Mouse (Mus musculus): ENCODE data around the gene Ldhc.
"Not testable (repeated sequence)": the region's sequence is repeated elsewhere in the genome, so short reads cannot be mapped to it uniquely, and the experiment has no call there.

Ldhc gene

DNA sequence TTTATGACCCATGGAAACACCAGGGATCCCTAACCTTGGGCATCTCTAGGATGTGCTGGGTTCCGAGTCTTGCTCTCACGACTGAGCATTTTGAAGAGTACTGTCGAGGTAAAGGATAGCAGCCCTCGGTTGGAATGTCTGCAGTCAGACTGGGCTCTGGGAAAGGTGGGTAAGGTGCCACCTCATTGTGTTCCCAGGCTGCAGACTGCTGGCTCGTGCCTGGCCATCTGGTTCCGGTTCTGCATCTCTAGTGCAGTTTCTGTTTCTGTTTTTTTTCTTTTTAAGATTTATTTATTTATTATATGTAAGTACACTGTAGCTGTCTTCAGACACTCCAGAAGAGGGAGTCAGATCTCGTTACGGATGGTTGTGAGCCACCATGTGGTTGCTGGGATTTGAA lies 20.9 kb downstream of the Ldhc start:
- in situ Hi-C loops (cut with MboI; ENCODE audit: low pct_unique_long_range_greater_than_20kb in 1 of 2, low sequenced_read_pairs in 2 of 2, unreplicated experiment in 1 of 2), result not testable (repeated sequence)

DNA sequence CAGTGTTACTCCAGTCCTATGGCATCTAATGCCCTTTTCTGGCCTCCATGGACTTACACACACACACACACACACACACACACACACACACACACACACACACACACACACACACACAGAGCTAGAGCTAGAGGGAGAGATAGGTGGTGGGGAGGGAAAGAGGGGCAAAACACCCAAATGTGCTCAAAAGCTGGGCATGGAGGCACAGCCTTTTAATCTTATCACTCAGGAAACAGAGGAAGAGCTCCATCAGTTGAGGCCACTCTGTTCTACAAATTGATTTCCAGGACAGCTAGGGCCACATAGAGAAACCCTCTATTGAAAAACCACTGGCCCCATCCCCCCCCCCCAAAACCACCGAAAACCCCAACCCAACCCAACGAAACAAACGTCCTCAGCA lies 22.3 kb downstream of the Ldhc start:
- in situ Hi-C loops (cut with MboI; ENCODE audit: low pct_unique_long_range_greater_than_20kb in 1 of 2, low sequenced_read_pairs in 2 of 2, unreplicated experiment in 1 of 2), result no loop called here

DNA sequence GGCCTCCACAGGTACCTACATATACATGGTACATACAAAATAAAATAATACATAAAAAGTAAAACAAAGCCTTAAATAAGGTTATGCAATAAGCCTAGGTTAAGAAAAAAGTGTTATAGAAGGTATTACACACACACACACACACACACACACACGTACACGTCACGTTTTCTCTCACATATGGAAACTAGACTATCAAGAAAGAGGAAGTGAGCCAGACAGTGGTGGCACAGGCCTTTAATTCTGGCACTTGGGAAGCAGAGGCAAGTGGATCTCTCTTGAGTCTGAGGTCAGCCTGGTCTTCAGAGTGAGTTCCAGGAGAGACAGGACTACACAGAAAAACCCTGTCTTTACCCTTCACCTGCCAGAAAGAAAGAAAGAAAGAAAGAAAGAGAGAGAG lies 34.5 kb downstream of the Ldhc start:
- in situ Hi-C loops (cut with MboI; ENCODE audit: low pct_unique_long_range_greater_than_20kb in 1 of 2, low sequenced_read_pairs in 2 of 2, unreplicated experiment in 1 of 2), result no loop called here

DNA sequence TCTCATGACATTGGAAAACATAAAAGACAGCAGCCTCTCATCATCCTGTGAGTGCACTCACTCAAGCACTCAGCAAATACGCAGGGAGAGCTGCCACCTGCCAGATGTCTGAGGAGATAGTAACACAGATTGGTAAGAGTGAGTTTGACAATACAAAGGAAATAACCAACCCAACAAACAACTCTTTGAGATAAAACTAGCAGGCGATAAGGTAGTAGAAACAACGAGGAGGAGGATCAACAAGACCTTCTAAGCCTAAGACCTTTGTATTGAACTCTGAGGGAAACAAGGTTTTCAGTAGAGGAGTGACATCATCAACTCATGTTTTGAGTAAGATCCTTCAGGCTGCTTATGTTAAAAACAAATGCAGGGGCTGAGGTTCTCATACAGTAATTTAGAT lies 38.3 kb downstream of the Ldhc start:
- in situ Hi-C loops (cut with MboI; ENCODE audit: low pct_unique_long_range_greater_than_20kb in 1 of 2, low sequenced_read_pairs in 2 of 2, unreplicated experiment in 1 of 2), result no loop called here

- in situ Hi-C loops (cut with MboI; ENCODE audit: low pct_unique_long_range_greater_than_20kb in 1 of 2, low sequenced_read_pairs in 2 of 2, unreplicated experiment in 1 of 2), result no loop called here
These were observed 50.2 kb downstream of the Ldhc start for GRCm38 (mm10) chr7:46911250-46911649.

DNA sequence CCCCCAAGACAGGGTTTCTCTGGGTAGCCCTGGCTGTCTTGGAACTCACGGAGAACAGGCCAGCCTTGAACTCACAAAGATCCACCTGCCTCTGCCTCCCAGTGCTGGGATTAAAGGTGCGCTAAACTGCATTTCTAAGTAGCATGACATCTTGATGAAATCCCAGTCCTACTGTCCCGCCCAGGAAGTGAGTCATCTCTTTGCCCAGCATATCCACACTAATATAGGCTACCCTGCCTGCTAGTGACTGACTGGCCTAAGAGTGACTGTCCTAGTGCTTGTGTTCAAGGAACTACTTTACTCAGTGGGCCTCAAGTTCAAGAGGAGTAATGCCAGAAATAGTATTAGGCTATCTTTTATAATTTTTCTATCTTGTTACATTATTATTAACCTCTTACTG lies 55.4 kb downstream of the Ldhc start:
- in situ Hi-C loops (cut with MboI; ENCODE audit: low pct_unique_long_range_greater_than_20kb in 1 of 2, low sequenced_read_pairs in 2 of 2, unreplicated experiment in 1 of 2), result no loop called here

DNA sequence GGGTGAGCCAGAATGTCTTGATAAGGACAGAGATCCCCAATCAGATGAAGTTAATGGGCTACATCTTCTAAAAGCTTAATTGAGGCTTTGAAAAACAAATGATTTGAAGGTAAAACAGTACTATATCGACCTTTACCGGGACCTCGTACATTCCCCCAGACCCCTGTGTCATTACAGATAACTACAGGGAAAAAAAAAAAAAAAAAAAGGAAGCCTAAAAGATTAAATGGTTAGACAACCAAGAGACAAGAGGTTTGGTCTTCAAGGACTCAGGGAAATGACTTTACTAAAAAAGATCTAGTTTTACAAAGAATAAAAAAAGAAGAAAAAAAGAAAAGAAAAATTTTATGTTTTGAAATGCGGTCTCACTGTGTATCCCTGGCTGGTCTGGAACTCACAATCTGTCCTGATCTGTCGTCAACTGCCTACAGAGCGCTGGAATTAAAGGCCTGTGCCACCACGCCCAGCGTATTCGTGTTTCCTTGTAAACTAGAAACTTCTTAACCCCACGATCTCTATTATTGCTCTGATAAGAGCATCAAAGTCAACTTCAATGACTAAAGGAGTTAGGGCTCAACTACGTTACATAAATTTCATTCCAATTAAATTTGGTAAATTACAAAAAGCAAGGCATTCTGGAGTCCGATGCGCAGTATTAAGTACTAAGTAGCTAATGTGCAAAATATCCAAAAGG lies 57.8 kb downstream of the Ldhc start:
- in situ Hi-C loops (cut with MboI; ENCODE audit: low pct_unique_long_range_greater_than_20kb in 1 of 2, low sequenced_read_pairs in 2 of 2, unreplicated experiment in 1 of 2), result no loop called here

DNA sequence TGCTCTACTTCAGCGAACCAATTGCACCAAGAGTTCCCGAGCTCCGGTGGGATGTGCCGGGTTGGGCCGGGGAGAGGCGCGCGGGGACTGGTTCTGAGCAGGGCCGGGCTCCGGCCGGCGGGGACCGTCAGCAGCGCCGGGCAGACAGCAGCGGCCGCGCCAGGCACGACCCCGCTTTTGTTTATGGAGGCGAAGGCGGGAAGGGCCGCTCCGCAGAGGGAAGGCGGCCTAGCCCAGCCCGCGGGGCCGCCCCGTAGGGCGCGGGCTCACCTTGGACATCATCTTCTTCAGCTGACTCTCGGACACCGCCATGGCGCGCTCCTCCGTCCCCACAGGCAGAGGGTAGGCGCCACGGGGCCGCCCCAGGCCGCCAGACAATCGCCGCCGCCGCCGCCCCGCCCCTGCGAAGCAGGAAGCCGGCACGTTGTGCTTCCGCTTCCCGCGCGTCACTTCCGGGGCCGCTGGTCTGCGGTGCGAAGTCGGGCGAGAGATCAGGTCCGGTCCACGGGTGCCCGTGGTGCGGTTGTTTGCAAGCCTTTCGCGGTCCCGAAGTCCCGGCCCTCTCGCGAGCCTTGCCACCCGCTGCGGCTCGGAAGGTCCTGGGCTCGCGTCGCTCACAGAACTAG lies 58.7 kb downstream of the Ldhc start, which contains the start of gene Tsg101:
Gene Tsg101, minus strand, starts transcription at position 419 of the 626 bp plus-strand sequence.
- in situ Hi-C loops (cut with MboI; ENCODE audit: low pct_unique_long_range_greater_than_20kb in 1 of 2, low sequenced_read_pairs in 2 of 2, unreplicated experiment in 1 of 2), result no loop called here

DNA sequence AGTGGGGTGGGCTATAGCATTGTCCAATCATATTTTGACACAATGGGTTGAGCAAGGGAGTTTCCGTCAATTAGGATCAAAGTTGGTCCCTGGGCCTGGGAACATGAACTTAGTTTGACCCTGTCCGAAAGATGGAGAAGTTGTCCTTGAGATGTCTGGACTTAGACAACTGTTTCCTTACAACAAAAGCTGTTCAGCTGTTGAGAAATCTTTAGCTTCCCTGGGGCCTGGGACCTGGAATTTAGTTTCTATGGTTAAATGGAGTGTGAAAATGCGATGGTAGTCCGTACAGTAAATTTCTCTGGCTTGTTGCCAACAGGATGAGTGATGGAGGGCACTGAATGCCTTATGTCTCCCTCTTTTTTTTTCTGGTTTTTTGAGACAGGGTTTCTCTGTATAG lies 61.1 kb downstream of the Ldhc start:
- in situ Hi-C loops (cut with MboI; ENCODE audit: low pct_unique_long_range_greater_than_20kb in 1 of 2, low sequenced_read_pairs in 2 of 2, unreplicated experiment in 1 of 2), result no loop called here

Data from mouse embryonic stem cell (cell line).